8 mouse cellular contexts compared by ENCODE assay signal in genomic region chrX:69361055-69361558, GRCm38 (mm10). TPM values are rescaled to one million over a fixed set of nuclear protein-coding genes. Genes with fewer than 3 reads are reported as not detected.
DNase-seq lines count a peak whose midpoint lies in the region; ATAC-seq lines count a peak whose summit lies in the region.

No protein-coding gene starts in this region.

- 16% methylated on average over 10 of the region's 10 CpGs for WGBS in lung, embryonic 15.5 days
- WGBS in forebrain, embryonic 10.5 days: 19% methylated on average over 10 of the region's 10 CpGs
- 18% methylated on average over 10 of the region's 10 CpGs for WGBS in intestine, embryonic 15.5 days
- WGBS in neural tube, embryonic 13.5 days: 13% methylated on average over 10 of the region's 10 CpGs

- ATAC-seq in lung, embryonic 15.5 days (ENCODE audit: borderline replicate concordance, extremely low read depth, low FRiP score, low TSS enrichment): no peak
- no peak for ATAC-seq in intestine, embryonic 15.5 days
- ATAC-seq in neural tube, embryonic 13.5 days (ENCODE audit: low read depth): peak; percentile 6; the same call in 1 of the 2 replicates

- H3K27ac ChIP-seq in lung, embryonic 15.5 days: no peak overlapping the region
- peak overlapping the region; percentile 86 for H3K27ac ChIP-seq in forebrain, embryonic 10.5 days
- H3K27ac ChIP-seq in intestine, embryonic 15.5 days: no peak overlapping the region
- H3K27ac ChIP-seq in neural tube, embryonic 13.5 days (replicated peaks): peak overlapping the region; percentile 85; the same call in 1 of the 2 replicates

- H3K4me2 ChIP-seq in lung, embryonic 15.5 days: peak overlapping the region; percentile 64
- peak overlapping the region; percentile 68 for H3K4me2 ChIP-seq in intestine, embryonic 15.5 days (replicated peaks)
- H3K4me2 ChIP-seq in neural tube, embryonic 13.5 days: peak overlapping the region; percentile 65

- no peaks in the 10 kb centered on the region for H3K36me3 ChIP-seq in lung, embryonic 15.5 days
- H3K36me3 ChIP-seq in forebrain, embryonic 10.5 days (replicated peaks): no peaks in the 10 kb centered on the region
- no peaks in the 10 kb centered on the region for H3K36me3 ChIP-seq in intestine, embryonic 15.5 days
- H3K36me3 ChIP-seq in neural tube, embryonic 13.5 days: no peaks in the 10 kb centered on the region

- H3K4me3 ChIP-seq in lung, embryonic 15.5 days: peak overlapping the region; percentile 53
- H3K4me3 ChIP-seq in forebrain, embryonic 10.5 days: peak overlapping the region; percentile 67
- H3K4me3 ChIP-seq in intestine, embryonic 15.5 days (replicated peaks): peak overlapping the region; percentile 58
- H3K4me3 ChIP-seq in neural tube, embryonic 13.5 days: peak overlapping the region; percentile 55

- no peaks in the 10 kb centered on the region for H3K9me3 ChIP-seq in lung, embryonic 15.5 days
- H3K9me3 ChIP-seq in forebrain, embryonic 10.5 days: no peaks in the 10 kb centered on the region
- H3K9me3 ChIP-seq in intestine, embryonic 15.5 days: no peaks in the 10 kb centered on the region
- H3K9me3 ChIP-seq in neural tube, embryonic 13.5 days: no peaks in the 10 kb centered on the region

- H3K4me1 ChIP-seq in lung, embryonic 15.5 days: no peaks in the 10 kb centered on the region
- H3K4me1 ChIP-seq in forebrain, embryonic 10.5 days: peaks cover 21% of the 10 kb centered on the region
- no peaks in the 10 kb centered on the region for H3K4me1 ChIP-seq in intestine, embryonic 15.5 days (replicated peaks)
- peaks cover 11% of the 10 kb centered on the region; the same call in 1 of the 2 replicates for H3K4me1 ChIP-seq in neural tube, embryonic 13.5 days (replicated peaks)

- H3K9ac ChIP-seq in lung, embryonic 15.5 days: peak overlapping the region; percentile 38; the same call in 1 of the 2 replicates
- no peak overlapping the region for H3K9ac ChIP-seq in intestine, embryonic 15.5 days
- peak overlapping the region; percentile 78 for H3K9ac ChIP-seq in neural tube, embryonic 13.5 days

- DNase-seq in lung, postnatal 14 days: no peak
- no peak for DNase-seq in forebrain, embryonic 10.5 days (ENCODE audit: extremely low spot score, low spot score)
- DNase-seq in adrenal gland, postnatal 36 days: no peak
- DNase-seq in gastrocnemius, postnatal 10 days: no peak
- DNase-seq in layer of hippocampus, postnatal 25 days (ENCODE audit: extremely low spot score in 1 of 2, low spot score in 1 of 2): no peak

- H3K27me3 ChIP-seq in lung, embryonic 15.5 days: peaks cover 30% of the 10 kb centered on the region; the same call in 1 of the 2 replicates
- peaks cover 48% of the 10 kb centered on the region for H3K27me3 ChIP-seq in forebrain, embryonic 10.5 days (ENCODE audit: poor library complexity, severe bottlenecking)
- H3K27me3 ChIP-seq in intestine, embryonic 15.5 days (replicated peaks): peaks cover 4% of the 10 kb centered on the region
- H3K27me3 ChIP-seq in neural tube, embryonic 13.5 days: no peaks in the 10 kb centered on the region; the same call in 1 of the 2 replicates

RNA-seq across cellular contexts. Expression of gene Aff2, which starts 1.0 kb away (rescaled TPM):
- polyA plus RNA-seq in lung, embryonic 15.5 days (2015; fragmentation: Nextera tagmentation; extraction: Ambion mirVana): 3.2 and 3.3 TPM in 2 replicates
- polyA plus RNA-seq in forebrain, embryonic 10.5 days (2016; fragmentation: Nextera tagmentation; extraction: Ambion mirVana): 4.9 and 6.2 TPM in 2 replicates
- 3.2 and 3.4 TPM in 2 replicates for polyA plus RNA-seq in intestine, embryonic 15.5 days (2015; fragmentation: Nextera tagmentation; extraction: Ambion mirVana)
- 9.2 and 10.2 TPM in 2 replicates for polyA plus RNA-seq in neural tube, embryonic 13.5 days (2015; fragmentation: Nextera tagmentation; extraction: Ambion mirVana)
- total RNA-seq in adrenal gland, postnatal 36 days (2021): 1 to 10 TPM; 2.0 to 3.8 TPM
- 1 to 10 TPM; 2.0 to 2.8 TPM for total RNA-seq in gastrocnemius, postnatal 10 days (2021)
- total RNA-seq in layer of hippocampus, postnatal 25 days (2021): 10 to 100 TPM; 16.6 to 19.1 TPM

Comparison
In these comparisons a context has a peak if more than half of its experiments do, and no peak if none do; other contexts are left out.
1. H3K27ac ChIP-seq: peak in forebrain, embryonic 10.5 days (single experiment) and neural tube, embryonic 13.5 days (single experiment); none in lung, embryonic 15.5 days (single experiment) and intestine, embryonic 15.5 days (single experiment).
2. Peak in every context shown above with its lines, with median percentiles within 50 percentile points of each other: H3K4me2 ChIP-seq and H3K4me3 ChIP-seq.